Mouse (Mus musculus): ENCODE results near the gene Tspan5.

GRCm38 (mm10) chr3:138774607-138774943, 32.6 kb downstream of the Tspan5 start:
- TF ChIP-seq CTCF (IDR thresholded peaks at IDR 0.05 in 2 of 3, conservative IDR thresholded peaks at IDR 0.05 in 1 of 3; ENCODE audit: control insufficient read depth in 1 of 3, insufficient read depth in 1 of 3, low read depth in 2 of 3, low read length in 3 of 3, poor library complexity in 1 of 3, severe bottlenecking in 1 of 3), result no peak
- no peak for TF ChIP-seq POLR2A (IDR thresholded peaks at IDR 0.05; ENCODE audit: control insufficient read depth in 1 of 2, insufficient read depth in 1 of 2, low read depth in 1 of 2, low read length in 2 of 2, poor library complexity in 1 of 2)
- TF ChIP-seq MAZ (IDR thresholded peaks at IDR 0.05; ENCODE audit: low read depth, low read length), result no peak
- no peak for TF ChIP-seq USF2 (IDR thresholded peaks at IDR 0.05; ENCODE audit: borderline replicate concordance in 1 of 2, insufficient read depth in 1 of 2, low read depth in 1 of 2, low read length in 2 of 2)
- TF ChIP-seq SMC3 (IDR thresholded peaks at IDR 0.05; ENCODE audit: low read depth, low read length), result no peak

All from MEL (cell line).